Mouse (Mus musculus) limb, embryonic 13.5 days (tissue): Measurements from ENCODE around the gene AU040320. TPM values are rescaled to one million over a fixed set of nuclear protein-coding genes. Genes with fewer than 3 reads are reported as not detected.

Experiments used
- ATAC-seq: fragments of 200-750 bp; cut with Nextera tagmentation; 2 replicates; pipeline ENCODE4 v1.8.0; 2017; ENCODE audit warnings: low read depth, moderate number of reproducible peaks, moderate TSS enrichment; ENCODE audit not compliant: low FRiP score
- H3K27ac ChIP-seq: fragments of 300-500 bp; sonication (generic); 2 replicates; pipeline ENCODE4 v1.5.1; 2015; ENCODE audit warnings: inconsistent platforms, mild to moderate bottlenecking, moderate library complexity
- H3K27me3 ChIP-seq: fragments of 300-500 bp; sonication (generic); 2 replicates; pipeline ENCODE4 v1.6.1; 2015; ENCODE audit warnings: mild to moderate bottlenecking, inconsistent platforms
- H3K36me3 ChIP-seq: fragments of 300-500 bp; sonication (generic); 2 replicates; pipeline ENCODE4 v1.6.1; 2015; ENCODE audit warnings: inconsistent platforms, mild to moderate bottlenecking, moderate library complexity
- H3K4me1 ChIP-seq: fragments of 300-500 bp; sonication (generic); 2 replicates; pipeline ENCODE4 v1.6.1; 2015; ENCODE audit warnings: inconsistent platforms
- H3K4me2 ChIP-seq: fragments of 300-500 bp; sonication (generic); replicated peaks from 2 replicates; pipeline ENCODE4 v1.6.1; 2015; ENCODE audit warnings: inconsistent platforms, mild to moderate bottlenecking, moderate library complexity
- H3K4me3 ChIP-seq: fragments of 300-500 bp; sonication (generic); 2 replicates; pipeline ENCODE4 v1.5.1; 2015; ENCODE audit warnings: moderate library complexity, mild to moderate bottlenecking, inconsistent platforms
- H3K9ac ChIP-seq: fragments of 300-500 bp; sonication (generic); 2 replicates; pipeline ENCODE4 v1.6.1; 2015; ENCODE audit warnings: mild to moderate bottlenecking, inconsistent platforms
- H3K9me3 ChIP-seq: fragments of 300-500 bp; sonication (generic); 2 replicates; pipeline ENCODE4 v1.6.1; 2016; ENCODE audit warnings: inconsistent platforms
- WGBS: fragments of 180-500 bp; shearing (Covaris S2); methylation state at CpG from one replicate; pipeline ENCODE4 v1.1.7; 2015; 5-methylcytosine and 5-hydroxymethylcytosine counted together
- polyA plus RNA-seq: library from polyadenylated mRNA; unstranded; fragments of >200 nt; fragmentation: Nextera tagmentation; extraction: Ambion mirVana; gene quantifications from 2 replicates; pipeline ENCODE4 v1.2.1, GENCODE M21; 2015

AU040320 gene
- 16.9 and 17.6 TPM in 2 replicates for polyA plus RNA-seq

DNA sequence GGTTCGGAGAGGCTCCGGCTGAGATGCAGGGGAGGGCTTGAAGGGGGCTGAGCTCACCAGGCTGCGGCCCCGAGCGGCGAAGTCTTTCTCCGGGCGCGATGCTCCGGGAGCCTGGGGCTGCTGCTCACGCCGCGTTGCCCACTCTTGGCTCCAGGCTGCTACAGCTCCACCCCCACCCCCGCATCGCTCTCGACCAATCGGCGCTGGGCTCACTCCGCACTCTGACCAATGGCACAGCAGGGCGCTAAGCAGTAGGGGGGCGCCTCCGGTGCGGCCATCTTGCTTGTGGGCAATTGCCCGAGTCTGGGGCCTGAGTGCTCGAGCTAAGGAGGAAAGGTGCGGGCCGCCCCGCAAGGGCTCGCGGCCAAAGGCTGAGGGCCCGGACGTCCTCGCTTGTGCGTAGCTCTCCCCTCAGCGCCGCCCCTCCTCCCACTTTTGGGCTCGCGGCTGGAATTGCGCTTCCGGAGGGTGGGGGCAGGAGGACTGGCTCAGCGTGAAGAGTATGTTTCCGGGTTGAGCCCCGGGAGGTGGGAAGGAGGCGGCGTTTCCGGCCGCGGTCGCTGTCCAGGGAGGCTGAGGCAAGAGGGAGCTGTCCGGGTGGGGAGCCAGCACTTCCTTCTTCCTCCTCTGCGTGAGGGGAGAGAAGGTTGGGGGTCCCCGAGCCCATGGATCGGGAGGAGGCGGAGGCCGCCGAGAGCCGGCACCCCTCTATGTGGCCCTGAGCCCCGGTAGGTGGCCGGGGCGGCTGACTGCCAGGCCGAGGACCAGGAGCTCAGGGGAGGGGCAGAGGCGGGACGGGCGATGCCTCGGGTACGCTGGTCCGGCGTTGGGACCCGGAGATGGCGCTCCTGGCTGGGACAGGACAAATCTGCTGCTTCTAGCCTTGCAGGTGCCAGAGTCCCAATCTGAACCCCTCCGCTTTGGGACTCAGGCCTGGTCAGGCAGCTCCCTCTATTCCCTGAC, at the start of gene AU040320, which contains the start of gene Ncdn:
AU040320 (plus strand) TSS at position 277 of the 963 bp plus-strand sequence.
Ncdn (minus strand) TSS at position 171 of the 963 bp plus-strand sequence.
- H3K4me1 ChIP-seq: peaks cover 46% of the 10 kb centered on the region

DNA sequence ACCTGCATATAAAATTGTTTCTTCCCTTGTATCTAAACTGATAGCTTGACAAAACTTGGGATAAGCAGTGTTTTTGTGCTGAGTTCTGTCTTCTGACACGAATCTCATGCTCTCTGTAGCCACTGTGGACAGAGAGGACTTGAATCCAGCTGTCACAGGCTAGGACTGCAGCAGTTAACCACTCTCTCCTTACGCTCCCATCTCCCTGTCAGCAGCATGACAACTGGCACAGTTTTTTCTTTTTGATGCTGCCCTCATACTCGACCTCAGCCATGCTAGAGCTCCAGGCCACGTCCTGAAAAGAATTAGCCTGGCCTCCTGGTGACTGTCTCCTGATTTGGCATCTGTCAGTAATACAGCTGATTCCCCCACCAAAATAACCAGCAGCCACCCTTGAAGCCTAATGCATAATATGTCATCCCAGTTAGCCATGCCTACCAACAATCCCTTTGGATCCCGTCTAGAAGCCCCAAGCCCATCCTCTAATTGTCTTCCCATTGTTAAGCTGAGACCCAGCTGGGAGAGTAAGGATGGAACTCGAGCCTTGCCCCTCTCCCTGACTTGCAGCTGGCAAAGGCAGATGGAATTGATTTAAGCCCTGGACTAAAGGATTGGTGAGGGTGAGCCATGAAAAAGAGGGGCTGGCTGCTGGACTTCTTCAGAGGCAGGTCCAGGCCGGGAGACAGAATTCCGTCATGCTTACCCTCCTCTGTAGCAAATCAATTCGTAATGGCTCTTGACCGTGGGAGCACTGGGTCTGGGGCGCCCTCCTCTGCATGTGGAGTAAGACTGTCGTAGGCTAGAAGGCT, 46.5 kb upstream of the AU040320 start:
- H3K9ac ChIP-seq: no peak overlapping the region
- peak; percentile 66 for ATAC-seq
- no peak overlapping the region for H3K4me3 ChIP-seq
- H3K27me3 ChIP-seq: no peaks in the 10 kb centered on the region
- no peak overlapping the region for H3K27ac ChIP-seq
- 56% methylated on average over 12 of the region's 12 CpGs for WGBS
- no peak overlapping the region for H3K4me2 ChIP-seq
- no peaks in the 10 kb centered on the region for H3K9me3 ChIP-seq
- no peaks in the 10 kb centered on the region for H3K4me1 ChIP-seq
- H3K36me3 ChIP-seq: peaks cover 79% of the 10 kb centered on the region

More for the DNA sequence above, at the start of gene AU040320, which contains the start of gene Ncdn:
- H3K9ac ChIP-seq: peak within 1 kb of the TSS; percentile 84
- H3K27me3 ChIP-seq: no peaks in the 10 kb centered on the region
- ATAC-seq: peak; percentile 99
- H3K4me3 ChIP-seq: peak within 1 kb of the TSS; percentile 77
- peaks cover 31% of the 10 kb centered on the region for H3K36me3 ChIP-seq
- peak within 1 kb of the TSS; percentile 84 for H3K27ac ChIP-seq
- WGBS: under 1% methylated on average over 70 of the region's 71 CpGs
- H3K9me3 ChIP-seq: no peaks in the 10 kb centered on the region
- peak within 1 kb of the TSS; percentile 100 for H3K4me2 ChIP-seq

DNA sequence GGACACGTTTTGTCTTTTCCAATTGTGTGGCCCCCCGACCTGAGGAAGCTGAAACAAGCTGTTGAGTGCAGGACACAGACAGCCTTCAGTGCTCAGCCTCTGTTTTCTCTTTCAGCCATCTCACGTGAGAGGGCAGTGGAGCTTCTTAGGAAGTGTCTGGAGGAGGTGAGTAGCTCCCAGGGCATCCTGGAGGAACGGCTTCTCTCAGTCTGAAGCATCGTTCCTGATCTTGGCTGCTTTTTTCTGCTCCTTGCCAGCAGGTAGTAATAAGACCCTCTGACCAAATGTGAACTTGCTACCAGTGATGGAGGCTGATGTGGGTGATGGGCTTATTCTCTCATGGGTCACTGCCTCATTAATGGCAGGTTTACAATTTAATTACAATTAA, 45.9 kb upstream of the AU040320 start:
- Histone ChIP-seq H3K9ac (no peak overlapping the region), H3K4me3 (no peak overlapping the region), H3K27me3 (no peaks in the 10 kb centered on the region), H3K27ac (no peak overlapping the region), H3K36me3 (peaks cover 79% of the 10 kb centered on the region), H3K9me3 (no peaks in the 10 kb centered on the region), H3K4me2 (no peak overlapping the region), H3K4me1 (no peaks in the 10 kb centered on the region)
- WGBS: 78% methylated on average over 5 of the region's 5 CpGs
- no peak for ATAC-seq

GRCm38 (mm10) chr4:126732111-126732510, 21.2 kb upstream of the AU040320 start:
- Histone ChIP-seq H3K27me3 (peaks cover 87% of the 10 kb centered on the region), H3K4me3 (peak overlapping the region; percentile 13), H3K9me3 (no peaks in the 10 kb centered on the region), H3K9ac (no peak overlapping the region), H3K27ac (no peak overlapping the region), H3K4me1 (peaks cover 24% of the 10 kb centered on the region), H3K36me3 (no peaks in the 10 kb centered on the region), H3K4me2 (peak overlapping the region; percentile 46)
- ATAC-seq: no peak
- 5% methylated on average over 18 of the region's 18 CpGs for WGBS

DNA sequence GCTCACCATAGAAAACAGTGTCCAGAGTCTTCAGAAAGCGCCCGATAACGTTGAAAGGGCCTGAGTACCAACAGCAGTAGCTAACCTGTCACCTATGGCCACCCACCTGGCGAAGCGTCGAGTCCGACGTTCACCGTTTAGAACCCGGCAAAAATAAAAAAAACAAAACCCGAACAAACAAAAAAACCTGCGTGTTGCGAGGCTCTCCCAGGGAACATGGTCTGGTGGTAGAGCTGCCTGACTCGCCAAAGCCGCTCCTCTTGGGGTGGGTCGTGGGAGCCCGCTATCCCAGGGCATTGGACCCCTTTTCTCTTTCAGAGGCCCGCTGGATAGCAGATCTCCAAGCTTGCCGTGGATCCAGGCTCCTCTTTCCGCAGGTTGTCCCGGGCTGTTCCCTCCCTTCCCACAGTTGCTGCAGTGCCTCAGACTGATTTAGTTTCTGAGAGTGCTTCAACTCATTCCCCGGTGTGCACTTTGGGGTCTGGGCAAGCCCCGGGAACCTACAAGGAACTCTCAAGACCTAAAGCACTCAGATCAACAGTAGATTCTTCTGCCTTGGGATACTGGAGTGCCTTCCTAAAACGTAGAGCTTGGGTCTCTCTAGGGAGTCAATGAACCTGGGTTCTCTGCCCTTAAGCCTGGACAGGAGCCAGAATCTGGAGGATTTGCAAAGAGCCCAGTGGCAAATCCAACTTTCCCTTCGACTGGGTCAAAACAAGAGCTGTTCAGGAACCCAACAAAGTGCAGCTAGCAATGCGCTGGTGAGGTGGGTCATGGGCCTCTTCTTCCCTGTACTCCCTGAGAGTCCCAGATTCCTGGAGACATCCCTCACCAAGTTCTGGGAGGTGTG, 20.6 kb upstream of the AU040320 start:
- H3K4me3 ChIP-seq: peak overlapping the region; percentile 13
- H3K4me1 ChIP-seq: peaks cover 24% of the 10 kb centered on the region
- H3K9ac ChIP-seq: no peak overlapping the region
- no peak overlapping the region for H3K27ac ChIP-seq
- H3K36me3 ChIP-seq: no peaks in the 10 kb centered on the region
- peaks cover 93% of the 10 kb centered on the region for H3K27me3 ChIP-seq
- peak overlapping the region; percentile 46 for H3K4me2 ChIP-seq
- 5% methylated on average over 26 of the region's 26 CpGs for WGBS
- ATAC-seq: no peak
- no peaks in the 10 kb centered on the region for H3K9me3 ChIP-seq

- Histone ChIP-seq H3K4me2 (peak overlapping the region; percentile 19; the same call in 1 of the 2 replicates), H3K9ac (no peak overlapping the region), H3K4me1 (peaks cover 24% of the 10 kb centered on the region), H3K9me3 (no peaks in the 10 kb centered on the region), H3K4me3 (peak overlapping the region; percentile 38), H3K36me3 (no peaks in the 10 kb centered on the region), H3K27me3 (peaks cover 100% of the 10 kb centered on the region), H3K27ac (no peak overlapping the region)
- WGBS: 2% methylated on average over 16 of the region's 16 CpGs
- no peak for ATAC-seq
Observed at GRCm38 (mm10) chr4:126734001-126734603, 19.2 kb upstream of the AU040320 start.

DNA sequence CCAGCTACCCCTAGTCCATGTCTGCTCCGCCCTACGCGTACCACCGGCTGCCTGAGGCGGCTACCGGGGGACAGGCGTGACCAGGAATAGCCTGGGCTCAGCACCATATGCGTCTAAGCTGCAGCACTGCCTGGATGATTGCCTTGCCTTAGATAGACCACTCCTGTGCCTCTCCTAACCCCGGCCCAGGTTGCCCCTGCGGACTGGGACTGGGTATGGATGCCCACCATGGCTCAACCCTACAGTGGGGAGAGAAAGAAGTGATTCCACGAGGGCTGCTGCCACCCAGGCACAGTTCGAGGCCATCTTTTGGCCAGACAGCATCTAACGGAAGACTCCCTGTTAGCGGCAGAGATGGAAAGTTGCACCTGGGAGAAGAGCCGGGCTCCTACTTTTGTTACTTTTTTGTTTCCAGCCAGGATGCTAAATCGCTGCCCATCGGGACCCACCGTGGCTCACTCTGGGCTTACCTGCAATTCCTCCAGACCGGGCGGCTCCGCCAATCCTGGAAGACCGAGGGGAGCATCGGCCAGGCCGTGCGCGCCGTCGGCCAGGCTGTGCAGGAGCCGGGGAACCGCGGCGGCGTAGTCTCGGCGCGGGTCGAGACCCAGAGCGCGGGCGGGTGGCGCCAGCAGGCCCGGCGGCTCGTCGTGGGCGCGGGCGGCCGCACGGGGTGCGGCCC, 18.5 kb upstream of the AU040320 start:
- ATAC-seq: no peak
- peak overlapping the region; percentile 38 for H3K4me3 ChIP-seq
- H3K36me3 ChIP-seq: no peaks in the 10 kb centered on the region
- H3K27ac ChIP-seq: no peak overlapping the region
- H3K4me1 ChIP-seq: peaks cover 24% of the 10 kb centered on the region
- peak overlapping the region; percentile 56 for H3K4me2 ChIP-seq
- peaks cover 99% of the 10 kb centered on the region for H3K27me3 ChIP-seq
- WGBS: 3% methylated on average over 51 of the region's 51 CpGs
- no peak overlapping the region for H3K9ac ChIP-seq
- no peaks in the 10 kb centered on the region for H3K9me3 ChIP-seq

DNA sequence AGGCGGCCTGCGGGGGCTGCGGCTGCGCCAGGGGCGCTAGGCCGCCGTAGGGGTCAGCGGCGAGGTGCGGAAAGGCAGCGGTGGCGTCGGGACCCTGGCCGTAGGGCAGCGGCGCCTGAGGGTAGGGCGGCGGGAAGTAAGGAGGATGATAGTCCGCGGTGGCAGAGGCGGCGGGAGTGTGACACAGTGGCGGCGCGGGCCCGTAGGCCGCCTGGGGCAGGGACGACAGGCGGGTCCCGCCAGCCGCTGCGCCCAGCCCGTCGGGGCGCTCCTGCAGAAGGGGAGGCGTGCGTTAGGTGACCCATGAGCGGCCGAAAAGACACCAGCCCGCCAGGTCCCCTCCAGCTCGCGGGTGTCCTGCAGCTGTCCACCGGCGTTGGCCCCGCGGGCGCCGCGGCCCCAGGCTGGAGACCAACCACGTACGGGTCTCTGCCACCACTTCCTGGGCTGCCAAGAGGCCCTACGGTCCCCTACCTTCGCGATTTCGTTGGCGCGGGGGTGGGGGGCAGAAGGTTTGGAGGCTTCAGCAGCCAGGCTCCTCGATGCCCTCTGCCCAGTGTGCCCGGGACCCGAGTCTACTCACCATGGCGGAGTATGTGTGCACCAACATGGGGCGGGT, 17.9 kb upstream of the AU040320 start:
- H3K36me3 ChIP-seq: no peaks in the 10 kb centered on the region
- peaks cover 24% of the 10 kb centered on the region for H3K4me1 ChIP-seq
- peak overlapping the region; percentile 56 for H3K4me2 ChIP-seq
- peak overlapping the region; percentile 38 for H3K4me3 ChIP-seq
- ATAC-seq: no peak
- H3K9ac ChIP-seq: 0 out of 2 replicates have a peak overlapping the region, but pooled peaks have one; percentile 25
- 2% methylated on average over 56 of the region's 62 CpGs for WGBS
- no peaks in the 10 kb centered on the region for H3K9me3 ChIP-seq
- peaks cover 95% of the 10 kb centered on the region for H3K27me3 ChIP-seq
- H3K27ac ChIP-seq: no peak overlapping the region

- Histone ChIP-seq H3K9ac (0 out of 2 replicates have a peak within 1 kb of the TSS, but pooled peaks have one; percentile 25), H3K9me3 (no peaks in the 10 kb centered on the region), H3K27ac (no peak within 1 kb of the TSS), H3K4me2 (peak within 1 kb of the TSS; percentile 56), H3K4me3 (peak within 1 kb of the TSS; percentile 38), H3K36me3 (no peaks in the 10 kb centered on the region), H3K27me3 (peaks cover 90% of the 10 kb centered on the region), H3K4me1 (peaks cover 24% of the 10 kb centered on the region)
- ATAC-seq: 0 out of 2 replicates have a peak, but pooled peaks have one; percentile 7
- WGBS: 2% methylated on average over 32 of the region's 32 CpGs
Observed at GRCm38 (mm10) chr4:126736001-126736414, 17.3 kb upstream of the AU040320 start, which contains the start of gene Tfap2e. Gene Tfap2e, minus strand, starts transcription at chr4:126736240.

- Histone ChIP-seq H3K4me3 (no peak overlapping the region), H3K4me1 (peaks cover 27% of the 10 kb centered on the region), H3K9ac (no peak overlapping the region), H3K9me3 (no peaks in the 10 kb centered on the region), H3K4me2 (no peak overlapping the region), H3K27me3 (peaks cover 49% of the 10 kb centered on the region), H3K27ac (no peak overlapping the region), H3K36me3 (peaks cover 11% of the 10 kb centered on the region)
- WGBS: 21% methylated on average over 10 of the region's 10 CpGs
- ATAC-seq: no peak
Observed at GRCm38 (mm10) chr4:126739966-126740676, 13.2 kb upstream of the AU040320 start.
